Mouse (Mus musculus) cerebellum, postnatal 10 days (tissue): ENCODE results near the gene Meltf.
A peak's percentile ranks its signal among the peaks of the same experiment; 100 is the strongest.
"Not testable (repeated sequence)": the region's sequence is repeated elsewhere in the genome, so short reads cannot be mapped to it uniquely, and the experiment has no call there.

Experiments
- DNase-seq, 2 experiments: peaks; one replicate each; pipeline ENCODE4 v3.0.0; 2021; ENCODE audit warnings: mixed read lengths in 2 of 2

The Meltf gene

GRCm38 (mm10) chr16:31935091-31935979, 56.7 kb downstream of the Meltf start:
- peak; percentile 54 to 59 for DNase-seq

GRCm38 (mm10) chr16:31936568-31936967, 58.0 kb downstream of the Meltf start:
- no peak for DNase-seq

- DNase-seq = no peak
These were observed 60.2 kb downstream of the Meltf start for GRCm38 (mm10) chr16:31938856-31939255.

GRCm38 (mm10) chr16:31940586-31940985, 62.0 kb downstream of the Meltf start:
- DNase-seq = no peak

GRCm38 (mm10) chr16:31943980-31944379, 65.4 kb downstream of the Meltf start:
- peak; percentile 88 to 91 for DNase-seq

GRCm38 (mm10) chr16:31944698-31945255, 66.2 kb downstream of the Meltf start:
- DNase-seq = peak; percentile 56 to 65

GRCm38 (mm10) chr16:31945372-31945771, 66.8 kb downstream of the Meltf start:
- DNase-seq = no peak

GRCm38 (mm10) chr16:31945986-31946385, 67.4 kb downstream of the Meltf start:
- DNase-seq = not testable (repeated sequence)

- DNase-seq = no peak
These were observed 68.7 kb downstream of the Meltf start for GRCm38 (mm10) chr16:31947333-31947732.

- DNase-seq = no peak
These were observed 69.3 kb downstream of the Meltf start for GRCm38 (mm10) chr16:31947901-31948316.

GRCm38 (mm10) chr16:31948345-31948774, 69.8 kb downstream of the Meltf start, which contains the start of the genes 0610012G03Rik and Ncbp2:
Gene 0610012G03Rik, minus strand, starts transcription at chr16:31948494.
Gene Ncbp2, plus strand, starts transcription at chr16:31948513.
- DNase-seq = peak; percentile 99
